Mouse (Mus musculus) thymus, adult 2 months (tissue): ENCODE measurements around the gene Epn3. TPM values are rescaled to one million over a fixed set of nuclear protein-coding genes. Genes with fewer than 3 reads are reported as not detected.

Source experiments
- DNase-seq: peaks from one replicate; pipeline ENCODE4 v3.0.0; 2021
- H3K27ac ChIP-seq: fragments of 200-500 bp; 2 replicates; pipeline ENCODE4 v1.5.1; 2012; ENCODE audit warnings: low read length, control low read depth; ENCODE audit not compliant: control insufficient read depth, insufficient read depth
- H3K27me3 ChIP-seq: fragments of 200-500 bp; 2 replicates; pipeline ENCODE4 v1.6.1; 2012; ENCODE audit warnings: mild to moderate bottlenecking, low read length, moderate library complexity, mixed read lengths; ENCODE audit not compliant: control insufficient read depth, insufficient read depth
- H3K36me3 ChIP-seq: fragments of 200-500 bp; 2 replicates; pipeline ENCODE4 v1.6.1; 2012; ENCODE audit warnings: mild to moderate bottlenecking, low read length, moderate library complexity; ENCODE audit not compliant: control insufficient read depth, insufficient read depth
- H3K4me1 ChIP-seq: fragments of 200-500 bp; replicated peaks from 2 replicates; pipeline ENCODE4 v1.6.1; 2012; ENCODE audit warnings: low read length; ENCODE audit not compliant: control insufficient read depth, insufficient read depth
- H3K4me3 ChIP-seq: fragments of 200-500 bp; 2 replicates; pipeline ENCODE4 v1.5.1; 2012; ENCODE audit warnings: mild to moderate bottlenecking, low read length, control low read depth, moderate library complexity; ENCODE audit not compliant: control insufficient read depth, insufficient read depth
- CTCF ChIP-seq: fragments of 200-500 bp; IDR thresholded peaks from 2 replicates; pipeline ENCODE4 v1.5.1; 2012; ENCODE audit warnings: mild to moderate bottlenecking, control low read depth, low read length, moderate library complexity, borderline replicate concordance; ENCODE audit not compliant: control insufficient read depth, poor library complexity, insufficient read depth; ENCODE audit errors: extremely low read depth
- POLR2A ChIP-seq: fragments of 200-500 bp; IDR thresholded peaks from 2 replicates; pipeline ENCODE4 v1.6.1; 2012; ENCODE audit warnings: mild to moderate bottlenecking, low read length, control low read depth, moderate library complexity; ENCODE audit not compliant: control insufficient read depth, poor library complexity, insufficient read depth; ENCODE audit errors: extremely low read depth
- WGBS: fragments of 180-500 bp; shearing (Covaris S2); methylation state at CpG from one replicate; pipeline ENCODE4 v1.1.7; 2018; 5-methylcytosine and 5-hydroxymethylcytosine counted together
- polyA plus RNA-seq: library from polyadenylated mRNA; depleted of rRNA; stranded (reverse); fragments of >200 nt; gene quantifications from 2 replicates; pipeline ENCODE4 v1.2.3, GENCODE M21; 2012

Gene Epn3
- polyA plus RNA-seq, 1 experiment, result 3.3 TPM

GRCm38 (mm10) chr11:94461856-94462255 is 37.9 kb downstream of the Epn3 start:
- TF ChIP-seq POLR2A, result no peak
- TF ChIP-seq CTCF, result no peak
- 95% methylated on average over 11 of the region's 11 CpGs for WGBS
- Histone ChIP-seq H3K27ac (no peak overlapping the region), H3K36me3 (no peaks in the 10 kb centered on the region), H3K4me3 (no peak overlapping the region), H3K4me1 (no peaks in the 10 kb centered on the region), H3K27me3 (no peaks in the 10 kb centered on the region)
- DNase-seq, result no peak

DNA sequence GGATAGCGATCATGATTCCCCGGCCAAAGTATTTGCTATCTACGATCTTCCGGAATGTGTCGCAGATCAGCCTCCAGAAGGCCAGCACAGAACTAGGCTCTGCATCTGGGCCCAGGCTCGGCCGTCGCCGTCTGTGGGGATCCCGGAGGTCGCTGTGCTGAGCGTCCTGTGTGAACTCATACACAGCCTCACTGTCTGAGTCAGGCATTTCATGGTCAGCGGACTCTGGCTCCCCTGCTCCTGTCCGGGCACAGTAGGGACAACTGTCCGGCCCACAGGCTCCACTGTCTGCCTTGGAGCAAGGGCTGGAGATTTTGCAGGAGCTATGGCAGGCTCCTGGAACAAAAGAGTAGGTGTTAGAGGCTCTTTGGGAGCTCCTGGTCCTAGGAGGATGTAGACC is 42.8 kb downstream of the Epn3 start:
- H3K27me3 ChIP-seq, result no peaks in the 10 kb centered on the region
- TF ChIP-seq POLR2A, result no peak
- TF ChIP-seq CTCF, result no peak
- no peaks in the 10 kb centered on the region for H3K36me3 ChIP-seq
- no peaks in the 10 kb centered on the region; the same call in 1 of the 2 replicates for H3K4me1 ChIP-seq
- 96% methylated on average over 15 of the region's 15 CpGs for WGBS
- H3K4me3 ChIP-seq, result no peak overlapping the region
- H3K27ac ChIP-seq, result no peak overlapping the region
- DNase-seq, result no peak

DNA sequence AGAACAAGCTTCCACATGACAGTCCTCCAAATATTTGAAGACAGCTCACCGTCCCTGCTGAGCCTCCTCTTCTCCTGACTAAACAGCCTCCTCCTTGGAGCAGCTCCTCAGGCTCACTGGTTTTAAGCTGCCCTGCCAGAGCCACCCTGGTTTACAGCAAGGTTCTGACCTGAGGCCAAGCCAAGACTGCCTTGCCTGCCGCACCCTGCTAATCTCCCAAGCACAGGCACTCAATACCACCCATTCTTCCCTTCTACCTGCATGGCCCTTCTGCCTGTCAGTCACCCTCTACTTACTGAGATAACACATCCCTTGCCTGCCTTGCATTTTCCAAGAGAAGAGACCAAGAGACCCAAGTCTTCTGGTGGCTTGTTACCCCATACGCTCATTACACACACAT is 43.4 kb downstream of the Epn3 start:
- TF ChIP-seq CTCF, result no peak
- no peak for TF ChIP-seq POLR2A
- Histone ChIP-seq H3K4me3 (no peak overlapping the region), H3K4me1 (no peaks in the 10 kb centered on the region; the same call in 1 of the 2 replicates), H3K27ac (no peak overlapping the region), H3K36me3 (no peaks in the 10 kb centered on the region), H3K27me3 (no peaks in the 10 kb centered on the region)
- DNase-seq, result no peak
- 92% methylated on average over 3 of the region's 3 CpGs for WGBS

- no peaks in the 10 kb centered on the region for H3K27me3 ChIP-seq
- no peaks in the 10 kb centered on the region for H3K36me3 ChIP-seq
- WGBS, result 60% methylated on average over 10 of the region's 10 CpGs
- H3K27ac ChIP-seq, result no peak overlapping the region
- no peak for DNase-seq
- H3K4me3 ChIP-seq, result no peak overlapping the region
- TF ChIP-seq POLR2A (no peak), CTCF (no peak)
- H3K4me1 ChIP-seq, result no peaks in the 10 kb centered on the region; the same call in 1 of the 2 replicates
Measured at GRCm38 (mm10) chr11:94455161-94455820, 44.5 kb downstream of the Epn3 start.

DNA sequence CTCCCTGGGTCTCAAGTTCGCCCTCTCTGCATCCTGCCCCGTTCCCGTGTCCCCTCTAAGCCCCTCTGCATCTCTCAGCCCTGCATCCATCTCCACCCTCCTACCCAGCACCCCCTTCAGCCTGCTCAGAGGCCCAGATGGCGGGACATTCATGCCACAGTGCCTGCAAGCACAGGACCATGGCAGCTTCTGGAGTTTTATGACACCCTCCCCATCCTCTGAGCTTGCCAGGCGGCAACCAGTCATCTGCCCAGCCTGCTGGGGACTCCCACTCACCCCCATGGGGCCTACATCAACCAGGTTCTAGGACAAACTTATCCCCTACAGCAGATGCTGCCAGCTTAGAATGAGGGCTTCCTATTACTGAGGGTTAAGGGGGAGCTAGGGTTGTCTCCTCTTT is 45.0 kb downstream of the Epn3 start:
- WGBS, result 86% methylated on average over 5 of the region's 5 CpGs
- no peak overlapping the region for H3K27ac ChIP-seq
- H3K4me1 ChIP-seq, result no peaks in the 10 kb centered on the region; the same call in 1 of the 2 replicates
- no peak for DNase-seq
- TF ChIP-seq CTCF (no peak), POLR2A (no peak)
- no peaks in the 10 kb centered on the region for H3K36me3 ChIP-seq
- H3K4me3 ChIP-seq, result no peak overlapping the region
- H3K27me3 ChIP-seq, result no peaks in the 10 kb centered on the region

DNA sequence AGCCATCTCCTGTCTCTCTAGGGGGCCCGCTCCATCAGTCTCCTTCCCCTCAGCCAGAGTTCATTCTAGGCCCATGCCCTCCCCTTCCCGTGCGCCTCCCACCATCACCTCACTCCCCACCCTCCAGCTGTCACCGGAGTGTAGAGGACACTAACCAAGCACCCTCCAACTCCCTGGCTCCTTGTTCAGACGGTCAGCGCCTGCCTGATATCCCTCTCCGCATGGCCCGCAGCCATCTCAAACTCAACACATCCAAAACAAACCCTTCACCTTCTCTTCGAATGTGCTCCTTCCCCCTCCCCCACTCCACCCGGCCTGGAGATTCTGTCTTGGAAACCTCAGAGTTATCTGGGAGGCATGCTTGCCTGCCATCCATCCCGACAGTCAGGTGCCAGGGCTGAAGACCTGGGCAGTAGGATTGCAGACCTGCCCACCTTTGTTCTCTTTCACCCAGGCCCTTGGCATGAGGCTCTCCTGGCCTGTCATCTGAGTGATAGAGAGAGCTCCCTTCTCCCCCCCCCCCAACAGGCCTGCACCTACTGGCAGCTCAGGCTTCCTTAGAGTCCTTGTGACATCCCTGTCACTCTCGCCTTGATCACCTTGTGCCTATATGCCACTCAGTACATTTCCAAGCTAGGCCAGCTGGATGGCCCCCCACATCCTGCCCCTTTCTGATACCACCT is 48.5 kb downstream of the Epn3 start:
- TF ChIP-seq POLR2A (no peak), CTCF (no peak)
- H3K4me1 ChIP-seq, result no peaks in the 10 kb centered on the region; the same call in 1 of the 2 replicates
- H3K4me3 ChIP-seq, result no peak overlapping the region
- WGBS, result 94% methylated on average over 12 of the region's 12 CpGs
- no peaks in the 10 kb centered on the region for H3K27me3 ChIP-seq
- H3K36me3 ChIP-seq, result no peaks in the 10 kb centered on the region
- no peak overlapping the region for H3K27ac ChIP-seq
- DNase-seq, result no peak

GRCm38 (mm10) chr11:94449886-94450285 is 49.9 kb downstream of the Epn3 start:
- DNase-seq, result no peak
- no peaks in the 10 kb centered on the region for H3K4me1 ChIP-seq
- H3K27me3 ChIP-seq, result no peaks in the 10 kb centered on the region
- WGBS, result 84% methylated on average over 5 of the region's 5 CpGs
- TF ChIP-seq CTCF (no peak), POLR2A (no peak)
- H3K36me3 ChIP-seq, result no peaks in the 10 kb centered on the region
- no peak overlapping the region for H3K4me3 ChIP-seq
- no peak overlapping the region for H3K27ac ChIP-seq
